ENCODE assay signal across 9 mouse cellular contexts in the genomic region with DNA sequence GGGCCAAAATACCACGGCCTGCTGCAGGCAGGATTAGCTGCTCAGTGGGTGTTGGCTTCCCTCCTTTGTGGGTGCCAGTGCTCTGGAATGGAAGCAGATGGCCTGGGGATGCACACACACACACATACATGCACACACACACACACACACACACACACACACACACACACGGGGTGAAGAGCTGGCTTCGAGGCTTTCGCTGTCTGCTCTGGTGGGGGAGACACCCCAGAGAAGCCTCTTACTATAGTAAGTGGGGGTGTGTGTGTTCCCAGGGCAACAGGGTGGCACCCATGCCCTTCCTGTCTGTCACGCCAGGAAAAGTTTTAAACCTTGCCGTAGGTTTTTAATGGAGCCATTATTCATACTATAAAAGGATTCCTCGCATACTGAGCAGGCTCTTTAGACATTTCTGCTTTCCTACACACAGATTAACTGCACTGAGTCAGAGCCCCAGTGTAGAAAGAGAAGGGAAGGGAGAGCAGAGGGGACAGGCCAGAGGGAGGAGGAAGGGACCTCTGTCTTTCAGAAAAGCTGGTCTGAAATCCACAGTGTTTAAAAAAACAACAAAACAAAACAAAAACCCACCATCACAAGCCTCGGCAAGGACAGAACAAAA. TPM values are rescaled to one million over a fixed set of nuclear protein-coding genes. Genes with fewer than 3 reads are reported as not detected.
DNase-seq lines count a peak whose midpoint lies in the region; ATAC-seq and TF ChIP-seq lines count a peak whose summit lies in the region.
"Had no signal": no experiment of that assay in that cellular context is flagged by ENCODE, and none has a peak within 500 bp of the region (broad histone marks: within the 10 kb centered on the region; RNA-seq: fewer than 3 reads in every experiment).

No protein-coding gene starts in this region.

- no peak for TF ChIP-seq CTCF in E14TG2a.4 (conservative IDR thresholded peaks at IDR 0.05; ENCODE audit: low read length)

- no peak for DNase-seq in frontal cortex, postnatal 36 days (ENCODE audit: low spot score in 2 of 2)
- DNase-seq in limb, embryonic 14.5 days (ENCODE audit: low spot score) = peak; percentile 22
- DNase-seq in ovary, postnatal 36 days (ENCODE audit: low spot score) = no peak
- no peak for DNase-seq in adrenal gland, adult 18-20 months (ENCODE audit: low spot score in 2 of 2)
- DNase-seq: liver had no signal

- peak overlapping the region; percentile 51 for H3K27ac ChIP-seq in forebrain, embryonic 13.5 days
- peak overlapping the region; percentile 54; the same call in 1 of the 2 replicates for H3K27ac ChIP-seq in limb, embryonic 14.5 days (replicated peaks; ENCODE audit: low read depth, low read length)

- 0 out of 2 replicates have a peak, but pooled peaks have one; percentile 29 for ATAC-seq in frontal cortex, adult (ENCODE audit: low TSS enrichment)
- ATAC-seq in forebrain, embryonic 13.5 days = peak; percentile 58; the same call in 1 of the 2 replicates
- ATAC-seq in limb, embryonic 14.5 days (ENCODE audit: low FRiP score, low read depth) = no peak
- no peak for ATAC-seq in activated CD4-positive, CD25-positive, alpha-beta regulatory T cell, adult 4 months

- H3K4me1 ChIP-seq in E14TG2a.4 (replicated peaks; ENCODE audit: low read depth, low read length) = peaks cover 63% of the 10 kb centered on the region
- peaks cover 22% of the 10 kb centered on the region for H3K4me1 ChIP-seq in forebrain, embryonic 13.5 days
- H3K4me1 ChIP-seq in limb, embryonic 14.5 days (ENCODE audit: control insufficient read depth, insufficient read depth, low read length) = peaks cover 25% of the 10 kb centered on the region

- peak overlapping the region; percentile 11; the same call in 1 of the 2 replicates for H3K4me2 ChIP-seq in forebrain, embryonic 13.5 days
- no peak overlapping the region for H3K4me2 ChIP-seq in limb, embryonic 14.5 days (replicated peaks; ENCODE audit: low read depth, low read length, severe bottlenecking)

- H3K9ac ChIP-seq in forebrain, embryonic 13.5 days = no peak overlapping the region
- no peak overlapping the region; the same call in 1 of the 2 replicates for H3K9ac ChIP-seq in limb, embryonic 14.5 days (ENCODE audit: low read depth, low read length, severe bottlenecking)

- H3K36me3 ChIP-seq in E14TG2a.4 (ENCODE audit: insufficient read depth, low read length) = peaks cover 23% of the 10 kb centered on the region
- H3K36me3 ChIP-seq in forebrain, embryonic 13.5 days (ENCODE audit: poor library complexity, severe bottlenecking) = peaks cover 23% of the 10 kb centered on the region
- H3K36me3 ChIP-seq in limb, embryonic 14.5 days (ENCODE audit: control insufficient read depth, insufficient read depth, low read length) = peaks cover 24% of the 10 kb centered on the region

- 18% methylated on average over 8 of the region's 8 CpGs for WGBS in forebrain, embryonic 13.5 days
- WGBS in limb, embryonic 14.5 days = 35% methylated on average over 8 of the region's 8 CpGs

- no peaks in the 10 kb centered on the region for H3K27me3 ChIP-seq in E14TG2a.4 (ENCODE audit: insufficient read depth, low read length)
- H3K27me3 ChIP-seq in forebrain, embryonic 13.5 days = no peaks in the 10 kb centered on the region
- no peaks in the 10 kb centered on the region for H3K27me3 ChIP-seq in limb, embryonic 14.5 days (ENCODE audit: control insufficient read depth, insufficient read depth, low read length)

- TF ChIP-seq POLR2A in limb, embryonic 14.5 days (IDR thresholded peaks at IDR 0.05; ENCODE audit: borderline replicate concordance, extremely low read depth, insufficient read depth, insufficient read length) = no peak

- peaks cover 12% of the 10 kb centered on the region for H3K9me3 ChIP-seq in E14TG2a.4 (ENCODE audit: low read length)
- no peaks in the 10 kb centered on the region for H3K9me3 ChIP-seq in forebrain, embryonic 13.5 days (replicated peaks)
- H3K9me3 ChIP-seq in limb, embryonic 14.5 days (ENCODE audit: control insufficient read depth, low read length) = no peaks in the 10 kb centered on the region

- H3K4me3 ChIP-seq in E14TG2a.4 (replicated peaks; ENCODE audit: low read length) = peak overlapping the region; percentile 37; the same call in 1 of the 2 replicates
- H3K4me3 ChIP-seq in forebrain, embryonic 13.5 days = no peak overlapping the region
- H3K4me3 ChIP-seq in limb, embryonic 14.5 days (replicated peaks; ENCODE audit: low read length) = no peak overlapping the region

RNA-seq across cellular contexts. Expression of gene Atp1a1, which starts 32.9 kb away (rescaled TPM):
- polyA plus RNA-seq in forebrain, embryonic 13.5 days (2015; fragmentation: Nextera tagmentation; extraction: Ambion mirVana) = 32.5 and 34.0 TPM in 2 replicates
- polyA plus RNA-seq in limb, embryonic 14.5 days (2012; rRNA removed) = 157 and 167 TPM in 2 replicates
- polyA plus RNA-seq in limb, embryonic 14.5 days (2014; fragmentation: Nextera tagmentation; extraction: Ambion mirVana) = 128 and 129 TPM in 2 replicates
- polyA plus RNA-seq in activated CD4-positive, CD25-positive, alpha-beta regulatory T cell, adult 4 months (2017; shearing (Covaris generic)) = 10 to 100 TPM; 15.1 to 17.4 TPM
- total RNA-seq in adrenal gland, adult 18-20 months (2021) = 100 to 1,000 TPM; 737 to 778 TPM

Comparison
In these comparisons a context has a peak if more than half of its experiments do, and no peak if none do; other contexts are left out.
1. ATAC-seq: peak in frontal cortex, adult (single experiment) and forebrain, embryonic 13.5 days (single experiment); none in limb, embryonic 14.5 days (single experiment) and activated CD4-positive, CD25-positive, alpha-beta regulatory T cell, adult 4 months (single experiment).